Mouse (Mus musculus) forebrain, embryonic 15.5 days (tissue): ENCODE measurements around the gene Mcat. TPM values are rescaled to one million over a fixed set of nuclear protein-coding genes. Genes with fewer than 3 reads are reported as not detected.
A peak's percentile ranks its signal among the peaks of the same experiment; 100 is the strongest.

ENCODE experiments used
- ATAC-seq: fragments of 200-750 bp; cut with Nextera tagmentation; replicated peaks from 2 replicates; pipeline ENCODE4 v1.8.0; 2017; ENCODE audit warnings: mild to moderate bottlenecking, moderate TSS enrichment, moderate library complexity
- H3K27ac ChIP-seq: fragments of 300-500 bp; sonication (generic); replicated peaks from 2 replicates; pipeline ENCODE4 v1.5.1; 2015; ENCODE audit warnings: mild to moderate bottlenecking, inconsistent platforms
- H3K27me3 ChIP-seq: fragments of 300-500 bp; sonication (generic); 2 replicates; pipeline ENCODE4 v1.6.1; 2015; ENCODE audit warnings: inconsistent platforms
- H3K36me3 ChIP-seq: fragments of 300-500 bp; sonication (generic); 2 replicates; pipeline ENCODE4 v1.6.1; 2015; ENCODE audit warnings: mild to moderate bottlenecking, inconsistent platforms
- H3K4me1 ChIP-seq: fragments of 300-500 bp; sonication (generic); 2 replicates; pipeline ENCODE4 v1.6.1; 2015; ENCODE audit warnings: inconsistent platforms
- H3K4me2 ChIP-seq: fragments of 300-500 bp; sonication (generic); replicated peaks from 2 replicates; pipeline ENCODE4 v1.6.1; 2015; ENCODE audit warnings: mild to moderate bottlenecking, inconsistent platforms
- H3K4me3 ChIP-seq: fragments of 300-500 bp; sonication (generic); 2 replicates; pipeline ENCODE4 v1.5.1; 2015; ENCODE audit warnings: mild to moderate bottlenecking, inconsistent platforms
- H3K9ac ChIP-seq: fragments of 300-500 bp; sonication (generic); replicated peaks from 2 replicates; pipeline ENCODE4 v1.6.1; 2015; ENCODE audit warnings: mild to moderate bottlenecking, inconsistent platforms
- H3K9me3 ChIP-seq: fragments of 300-500 bp; sonication (generic); 2 replicates; pipeline ENCODE4 v1.6.1; 2016; ENCODE audit warnings: inconsistent platforms
- WGBS: fragments of 180-500 bp; shearing (Covaris S2); methylation state at CpG from one replicate; pipeline ENCODE4 v1.1.7; 2015; ENCODE audit warnings: mixed read lengths; 5-methylcytosine and 5-hydroxymethylcytosine counted together
- polyA plus RNA-seq: library from polyadenylated mRNA; unstranded; fragments of >200 nt; fragmentation: Nextera tagmentation; extraction: Ambion mirVana; gene quantifications from 2 replicates; pipeline ENCODE4 v1.2.1, GENCODE M21; 2015

The Mcat gene
- polyA plus RNA-seq, 1 experiment from 2014 or later, result 36.0 TPM

DNA sequence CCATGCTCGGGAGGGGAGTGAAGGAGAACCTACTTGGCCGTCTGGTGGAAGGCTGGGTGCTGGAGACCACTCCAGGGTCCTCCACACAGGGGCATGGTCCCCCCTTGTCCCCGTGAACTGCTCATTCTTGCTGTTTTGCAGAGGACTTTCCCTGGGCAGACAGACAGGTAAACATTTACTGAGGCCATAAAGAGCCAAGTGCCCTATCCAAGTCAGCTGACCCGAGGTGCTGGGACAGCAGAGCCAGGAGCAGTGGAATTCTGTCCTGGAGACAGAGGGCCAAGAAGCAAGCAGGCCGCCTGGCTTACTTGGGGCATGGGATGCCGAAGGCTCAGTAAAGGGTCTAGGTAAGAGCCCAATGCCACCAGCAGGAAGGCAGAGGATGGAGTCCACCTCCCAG, 32.9 kb downstream of the Mcat start:
- Histone ChIP-seq H3K4me2 (no peak overlapping the region), H3K27me3 (peaks cover 18% of the 10 kb centered on the region), H3K9me3 (no peaks in the 10 kb centered on the region), H3K4me1 (peaks cover 15% of the 10 kb centered on the region), H3K36me3 (no peaks in the 10 kb centered on the region), H3K4me3 (no peak overlapping the region), H3K9ac (no peak overlapping the region), H3K27ac (no peak overlapping the region)
- no peak for ATAC-seq
- WGBS, result 80% methylated on average over 6 of the region's 6 CpGs

- H3K4me2 ChIP-seq, result no peak overlapping the region
- 84% methylated on average over 9 of the region's 9 CpGs for WGBS
- ATAC-seq, result no peak
Measured at GRCm38 (mm10) chr15:83530233-83530632, 33.4 kb downstream of the Mcat start.

GRCm38 (mm10) chr15:83529765-83530164, 33.8 kb downstream of the Mcat start:
- peaks cover 24% of the 10 kb centered on the region for H3K27me3 ChIP-seq
- H3K9me3 ChIP-seq, result no peaks in the 10 kb centered on the region
- no peak overlapping the region for H3K4me3 ChIP-seq
- peaks cover 15% of the 10 kb centered on the region for H3K4me1 ChIP-seq
- 90% methylated on average over 5 of the region's 5 CpGs for WGBS
- no peaks in the 10 kb centered on the region for H3K36me3 ChIP-seq
- no peak for ATAC-seq
- H3K27ac ChIP-seq, result no peak overlapping the region
- no peak overlapping the region for H3K4me2 ChIP-seq
- H3K9ac ChIP-seq, result no peak overlapping the region

More at GRCm38 (mm10) chr15:83530233-83530632, 33.4 kb downstream of the Mcat start:
- no peaks in the 10 kb centered on the region for H3K9me3 ChIP-seq
- peaks cover 22% of the 10 kb centered on the region for H3K27me3 ChIP-seq
- no peak overlapping the region for H3K4me3 ChIP-seq
- H3K36me3 ChIP-seq, result no peaks in the 10 kb centered on the region
- peaks cover 15% of the 10 kb centered on the region for H3K4me1 ChIP-seq
- H3K9ac ChIP-seq, result no peak overlapping the region
- H3K27ac ChIP-seq, result no peak overlapping the region

GRCm38 (mm10) chr15:83528892-83529291, 34.7 kb downstream of the Mcat start:
- H3K4me3 ChIP-seq, result no peak overlapping the region
- peaks cover 15% of the 10 kb centered on the region for H3K4me1 ChIP-seq
- H3K27me3 ChIP-seq, result peaks cover 24% of the 10 kb centered on the region
- H3K4me2 ChIP-seq, result no peak overlapping the region
- no peak overlapping the region for H3K27ac ChIP-seq
- H3K9me3 ChIP-seq, result no peaks in the 10 kb centered on the region
- ATAC-seq, result no peak
- WGBS, result 78% methylated on average over 4 of the region's 4 CpGs
- no peak overlapping the region for H3K9ac ChIP-seq
- no peaks in the 10 kb centered on the region for H3K36me3 ChIP-seq

DNA sequence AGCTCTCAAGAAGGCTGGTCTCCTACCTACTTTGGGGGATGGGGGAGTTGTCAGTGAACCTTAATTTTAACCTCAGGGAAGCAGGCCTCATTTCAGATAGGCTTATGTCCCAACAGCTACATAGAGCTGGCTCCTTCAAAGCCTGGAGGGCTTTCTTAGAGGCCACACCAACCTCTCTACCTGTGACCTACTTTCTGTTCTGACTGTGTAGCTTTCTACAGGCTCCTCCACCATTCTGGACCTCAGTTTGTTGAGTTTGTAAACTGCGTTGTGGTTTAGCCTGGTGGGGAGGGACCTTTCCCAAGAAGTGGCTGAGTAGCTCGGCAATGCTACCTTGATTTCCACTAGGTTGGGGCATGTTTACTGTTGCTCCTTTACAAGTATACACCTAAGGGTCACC, 35.8 kb downstream of the Mcat start:
- peaks cover 24% of the 10 kb centered on the region for H3K27me3 ChIP-seq
- no peaks in the 10 kb centered on the region for H3K36me3 ChIP-seq
- no peak overlapping the region for H3K9ac ChIP-seq
- 69% methylated on average over 2 of the region's 2 CpGs for WGBS
- no peak overlapping the region for H3K4me2 ChIP-seq
- no peak overlapping the region for H3K27ac ChIP-seq
- H3K9me3 ChIP-seq, result no peaks in the 10 kb centered on the region
- H3K4me3 ChIP-seq, result no peak overlapping the region
- ATAC-seq, result no peak
- peaks cover 15% of the 10 kb centered on the region for H3K4me1 ChIP-seq

DNA sequence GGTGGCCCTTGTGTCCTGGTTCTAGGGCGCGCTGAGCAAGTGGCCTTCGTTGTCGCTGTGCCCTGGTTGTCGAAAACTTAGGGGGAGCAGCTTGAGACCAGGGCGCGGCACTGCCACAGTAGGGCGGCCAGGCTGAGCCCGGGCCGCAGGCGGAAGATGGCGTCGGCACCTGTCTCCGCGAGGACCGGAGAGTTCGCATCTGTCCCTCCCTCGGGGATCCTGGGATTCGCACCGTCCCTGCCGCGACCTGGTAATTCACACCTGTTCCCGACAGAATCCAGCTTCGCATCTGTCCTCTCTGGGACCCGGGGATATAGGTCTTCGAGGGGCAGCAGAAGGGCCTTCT, 36.5 kb downstream of the Mcat start:
- peak overlapping the region; percentile 86 for H3K4me2 ChIP-seq
- H3K27ac ChIP-seq, result no peak overlapping the region
- ATAC-seq, result no peak
- H3K36me3 ChIP-seq, result no peaks in the 10 kb centered on the region
- peaks cover 24% of the 10 kb centered on the region for H3K27me3 ChIP-seq
- peak overlapping the region; percentile 44 for H3K4me3 ChIP-seq
- H3K9ac ChIP-seq, result peak overlapping the region; percentile 45
- peaks cover 15% of the 10 kb centered on the region for H3K4me1 ChIP-seq
- H3K9me3 ChIP-seq, result no peaks in the 10 kb centered on the region
- 2% methylated on average over 24 of the region's 26 CpGs for WGBS

DNA sequence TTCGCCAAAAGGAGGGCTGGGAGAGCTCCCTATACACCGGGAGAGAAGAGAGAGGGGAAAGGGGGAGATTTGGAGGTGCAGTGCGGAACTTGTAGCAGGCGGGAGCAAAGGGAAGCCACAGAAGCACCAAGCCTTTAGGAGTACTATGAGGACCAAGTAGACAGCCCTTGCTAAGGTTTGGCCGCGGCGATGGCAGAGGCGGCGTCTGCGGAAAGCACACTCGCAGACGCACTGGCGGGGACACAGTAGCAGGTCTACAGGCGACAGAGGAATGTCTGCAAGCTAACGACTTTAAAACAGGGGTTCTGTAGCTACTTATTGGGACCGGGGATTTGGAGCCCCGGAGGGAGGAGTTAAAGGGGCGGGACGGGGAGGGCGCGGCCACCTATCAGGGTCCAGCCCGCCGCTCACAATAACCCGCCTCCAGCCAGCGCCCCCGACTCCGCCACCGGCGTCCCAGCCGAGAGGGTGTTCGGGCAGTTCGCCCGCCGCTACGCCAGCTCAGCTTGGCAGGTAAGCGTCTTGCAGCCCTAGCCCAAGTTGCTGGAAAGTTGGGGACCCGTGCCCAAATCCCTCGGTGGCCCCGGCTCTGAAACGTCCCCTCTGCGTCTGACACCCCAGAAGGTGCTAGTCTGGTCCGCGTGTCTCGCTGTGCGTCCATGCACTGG, 37.0 kb downstream of the Mcat start, which contains the start of gene Bik:
TSS of gene Bik (plus strand) at position 439 of the 668 bp plus-strand sequence.
- ATAC-seq, result peak; percentile 41; the same call in 1 of the 2 replicates
- H3K36me3 ChIP-seq, result no peaks in the 10 kb centered on the region
- no peaks in the 10 kb centered on the region for H3K9me3 ChIP-seq
- peaks cover 24% of the 10 kb centered on the region for H3K27me3 ChIP-seq
- peak within 1 kb of the TSS; percentile 86 for H3K4me2 ChIP-seq
- under 1% methylated on average over 45 of the region's 45 CpGs for WGBS
- H3K27ac ChIP-seq, result no peak within 1 kb of the TSS
- peaks cover 15% of the 10 kb centered on the region for H3K4me1 ChIP-seq
- H3K9ac ChIP-seq, result peak within 1 kb of the TSS; percentile 45
- peak within 1 kb of the TSS; percentile 44 for H3K4me3 ChIP-seq

GRCm38 (mm10) chr15:83524333-83524729, 39.3 kb downstream of the Mcat start:
- Histone ChIP-seq H3K27ac (no peak overlapping the region), H3K4me2 (no peak overlapping the region), H3K4me1 (peaks cover 15% of the 10 kb centered on the region), H3K9ac (no peak overlapping the region), H3K36me3 (no peaks in the 10 kb centered on the region), H3K9me3 (no peaks in the 10 kb centered on the region), H3K4me3 (no peak overlapping the region), H3K27me3 (peaks cover 24% of the 10 kb centered on the region)
- no peak for ATAC-seq
- 75% methylated on average over 3 of the region's 3 CpGs for WGBS

GRCm38 (mm10) chr15:83523638-83524332, 39.8 kb downstream of the Mcat start:
- Histone ChIP-seq H3K4me3 (no peak overlapping the region), H3K9me3 (no peaks in the 10 kb centered on the region), H3K36me3 (no peaks in the 10 kb centered on the region), H3K4me2 (no peak overlapping the region), H3K4me1 (peaks cover 15% of the 10 kb centered on the region), H3K9ac (no peak overlapping the region), H3K27ac (no peak overlapping the region), H3K27me3 (peaks cover 24% of the 10 kb centered on the region)
- no peak for ATAC-seq
- 57% methylated on average over 14 of the region's 14 CpGs for WGBS

DNA sequence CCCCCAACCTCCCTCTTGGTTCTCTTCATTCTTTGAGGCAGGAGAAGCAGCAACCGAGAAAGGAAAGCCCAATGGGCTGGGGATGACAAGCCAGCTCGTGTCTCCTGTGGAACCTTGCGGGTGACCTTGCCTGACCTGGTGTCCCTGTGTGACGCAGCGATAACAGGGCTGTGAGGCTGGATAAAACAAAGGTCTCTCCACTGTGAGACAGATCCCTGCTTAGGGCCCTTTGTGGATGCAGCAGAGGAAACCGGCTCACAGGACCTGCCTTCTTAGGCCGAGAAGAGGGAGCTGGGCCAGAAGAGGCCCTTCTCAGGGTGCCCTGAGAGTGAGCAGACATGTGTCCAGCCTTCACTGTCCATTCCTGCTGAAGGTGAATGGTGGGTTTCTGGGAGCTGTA, 40.4 kb downstream of the Mcat start:
- peaks cover 24% of the 10 kb centered on the region for H3K27me3 ChIP-seq
- no peak overlapping the region for H3K4me2 ChIP-seq
- H3K4me1 ChIP-seq, result peaks cover 18% of the 10 kb centered on the region
- ATAC-seq, result no peak
- no peak overlapping the region for H3K4me3 ChIP-seq
- no peaks in the 10 kb centered on the region for H3K36me3 ChIP-seq
- WGBS, result 22% methylated on average over 7 of the region's 7 CpGs
- H3K9ac ChIP-seq, result no peak overlapping the region
- no peaks in the 10 kb centered on the region for H3K9me3 ChIP-seq
- H3K27ac ChIP-seq, result no peak overlapping the region

DNA sequence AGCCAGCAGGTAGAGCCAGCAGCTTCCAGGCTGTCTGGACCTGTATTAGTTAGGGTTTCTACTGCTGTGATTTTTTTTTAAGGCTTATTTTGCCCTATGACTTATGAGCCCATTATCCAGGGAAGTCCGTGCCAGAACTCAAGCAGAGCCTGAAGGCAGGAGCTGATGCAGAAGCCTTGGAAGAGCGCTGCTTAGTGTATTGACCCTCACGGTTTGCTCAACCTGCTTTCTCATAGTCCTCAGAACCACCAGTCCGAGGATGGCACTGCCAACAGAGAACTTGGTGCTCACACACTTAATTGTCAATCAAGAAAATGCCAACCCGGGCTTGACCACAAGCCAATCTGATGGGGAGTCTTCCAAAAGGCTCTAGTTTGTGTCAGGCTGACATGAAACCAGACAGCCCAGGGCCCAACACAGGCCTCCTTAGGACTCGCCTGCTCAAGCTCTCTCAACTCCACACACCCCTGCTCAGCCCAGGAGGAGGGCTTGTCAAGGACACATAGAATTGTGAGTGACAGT, 42.7 kb downstream of the Mcat start:
- Histone ChIP-seq H3K36me3 (no peaks in the 10 kb centered on the region), H3K4me2 (no peak overlapping the region), H3K9ac (no peak overlapping the region), H3K27me3 (peaks cover 9% of the 10 kb centered on the region), H3K4me1 (peaks cover 3% of the 10 kb centered on the region; the same call in 1 of the 2 replicates), H3K9me3 (no peaks in the 10 kb centered on the region), H3K27ac (no peak overlapping the region), H3K4me3 (no peak overlapping the region)
- no peak for ATAC-seq
- 80% methylated on average over 6 of the region's 6 CpGs for WGBS

- no peak overlapping the region for H3K4me3 ChIP-seq
- peaks cover 3% of the 10 kb centered on the region; the same call in 1 of the 2 replicates for H3K4me1 ChIP-seq
- WGBS, result 35% methylated on average over 20 of the region's 20 CpGs
- peak; percentile 61 for ATAC-seq
- H3K27me3 ChIP-seq, result no peaks in the 10 kb centered on the region
- no peaks in the 10 kb centered on the region for H3K36me3 ChIP-seq
- H3K9me3 ChIP-seq, result no peaks in the 10 kb centered on the region
- no peak overlapping the region; the same call in 1 of the 2 replicates for H3K9ac ChIP-seq
- no peak overlapping the region for H3K27ac ChIP-seq
- H3K4me2 ChIP-seq, result 0 out of 2 replicates have a peak overlapping the region, but pooled peaks have one; percentile 11
Measured at GRCm38 (mm10) chr15:83518215-83519048, 45.2 kb downstream of the Mcat start.
